Mouse (Mus musculus) cerebellum, adult 9-10 months (tissue): ENCODE measurements around the gene E130114P18Rik.

ENCODE experiments used
- DNase-seq: peaks from one replicate; pipeline ENCODE4 v3.0.0; 2022

The E130114P18Rik gene

GRCm38 (mm10) chr4:97804638-97805037 lies 26.8 kb upstream of the E130114P18Rik start:
- DNase-seq, result no peak

DNA sequence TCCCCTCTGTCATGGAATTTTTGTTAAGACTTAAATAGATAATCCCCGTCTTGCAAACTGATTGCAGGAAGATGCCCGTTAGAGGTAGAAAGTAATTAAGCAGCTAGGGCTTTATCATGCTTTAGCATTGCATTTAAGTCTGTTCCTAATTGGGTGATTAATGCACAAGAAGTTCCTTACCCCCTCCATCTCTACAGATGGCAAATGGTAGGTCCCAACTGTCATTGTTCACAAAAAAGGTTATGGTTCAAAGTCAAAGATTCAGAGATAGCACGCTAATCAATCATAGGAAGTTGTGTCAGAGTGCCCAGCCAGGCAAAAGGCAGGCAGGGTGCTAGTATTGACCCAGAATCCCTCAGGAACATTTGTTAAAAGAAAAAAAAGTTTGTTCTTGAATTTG lies 25.9 kb upstream of the E130114P18Rik start:
- DNase-seq, result no peak

GRCm38 (mm10) chr4:97796505-97796904 lies 18.6 kb upstream of the E130114P18Rik start:
- no peak for DNase-seq

- DNase-seq, result no peak
Observed at GRCm38 (mm10) chr4:97795957-97796356, 18.1 kb upstream of the E130114P18Rik start.

GRCm38 (mm10) chr4:97794865-97795264 lies 17.0 kb upstream of the E130114P18Rik start:
- peak; percentile 49 for DNase-seq

DNA sequence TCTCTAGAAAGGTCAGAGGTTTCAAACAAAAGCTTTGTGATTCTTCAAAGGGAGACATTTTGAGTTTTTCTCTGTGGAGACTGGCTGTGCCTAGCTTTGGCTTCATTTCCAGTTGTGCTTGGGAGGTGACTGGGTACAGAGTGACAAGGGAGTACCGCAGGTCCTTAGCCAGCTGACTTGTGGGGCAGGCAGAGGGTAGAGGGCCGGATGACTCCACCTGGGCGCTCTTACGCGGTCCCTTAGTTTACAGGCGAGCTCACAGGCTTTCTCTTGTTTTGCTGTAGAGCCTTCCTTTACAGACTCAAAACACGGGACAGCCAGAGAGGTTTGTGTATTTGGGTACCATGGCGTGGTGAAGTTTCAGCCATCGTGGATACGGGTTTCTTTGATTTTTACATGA lies 16.1 kb upstream of the E130114P18Rik start:
- DNase-seq, result peak; percentile 28

GRCm38 (mm10) chr4:97788537-97788936 lies 10.7 kb upstream of the E130114P18Rik start:
- no peak for DNase-seq

DNA sequence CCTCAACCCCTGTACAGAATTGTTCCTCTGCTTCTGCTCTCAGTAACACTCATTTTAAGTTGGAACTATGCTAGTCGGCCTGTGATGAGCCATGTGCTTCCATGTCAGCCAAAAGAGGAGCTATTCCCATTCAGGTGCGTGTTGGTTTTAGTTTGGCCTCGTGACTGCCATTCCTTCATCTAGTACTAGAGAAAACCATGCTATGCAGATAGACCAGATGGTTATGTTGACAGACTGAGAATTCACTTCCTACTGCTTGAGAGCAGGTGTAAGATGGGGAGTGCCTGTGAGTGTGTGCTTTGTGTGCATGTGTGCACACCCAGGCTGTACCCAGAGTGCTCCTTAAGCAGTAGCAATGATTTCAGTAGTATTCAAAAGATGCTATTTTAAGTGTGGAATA lies 9.6 kb upstream of the E130114P18Rik start:
- DNase-seq, result peak; percentile 88

DNA sequence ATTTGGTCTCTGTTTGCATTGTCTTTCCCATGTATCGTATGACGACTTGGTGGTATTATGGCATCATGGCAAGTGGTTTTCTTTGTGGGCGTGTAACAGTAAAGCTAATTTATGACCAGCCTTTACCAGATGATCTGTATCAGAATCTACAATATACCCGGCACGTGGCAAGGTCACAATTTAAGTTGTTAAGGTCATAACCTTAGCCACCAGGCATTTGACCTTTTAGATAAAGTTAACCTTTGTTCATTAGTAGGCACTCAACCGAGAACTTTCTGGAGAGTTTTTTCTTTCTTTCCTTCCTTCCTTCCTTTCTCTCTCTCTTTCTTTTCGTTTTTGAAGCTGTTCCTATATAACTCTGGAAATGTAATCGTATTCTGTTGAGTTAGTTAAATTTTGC lies 8.7 kb upstream of the E130114P18Rik start:
- no peak for DNase-seq

DNA sequence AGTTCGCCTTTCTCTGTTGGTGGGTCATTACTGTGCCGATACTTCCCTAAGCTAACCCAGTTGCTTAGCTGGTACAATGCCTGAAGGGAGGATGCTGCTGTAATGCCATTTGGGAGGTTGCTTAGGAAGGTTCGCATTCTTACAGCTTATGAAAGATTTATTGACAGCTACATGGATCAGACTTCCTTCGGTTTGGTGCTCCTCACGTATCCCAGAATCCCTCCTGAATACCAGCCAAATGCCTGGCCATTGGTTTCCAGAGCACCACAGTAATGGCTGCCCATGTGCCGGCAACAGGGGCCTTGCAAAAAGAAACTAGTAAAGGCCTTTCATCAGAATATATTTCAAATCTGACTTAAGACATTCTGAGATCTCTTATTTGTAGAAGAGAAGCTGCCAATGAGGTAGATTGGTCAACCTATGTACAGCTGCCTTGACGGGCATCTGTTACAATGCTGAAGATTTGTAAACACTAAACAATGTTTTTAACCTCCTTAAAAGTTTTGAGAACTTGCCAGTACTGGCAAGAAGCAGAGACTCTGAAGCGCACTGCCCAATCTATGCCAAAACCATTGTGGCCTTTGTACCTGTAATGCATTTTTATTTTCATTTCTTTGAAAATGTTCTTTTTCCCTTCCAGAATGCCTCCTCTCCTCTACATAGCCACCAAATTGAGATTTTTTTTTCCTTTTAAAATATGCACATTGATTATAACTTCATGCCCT lies 7.8 kb upstream of the E130114P18Rik start:
- DNase-seq, result peak; percentile 61

GRCm38 (mm10) chr4:97784236-97784635 lies 6.4 kb upstream of the E130114P18Rik start:
- no peak for DNase-seq

- DNase-seq, result peak; percentile 52
Observed at GRCm38 (mm10) chr4:97783073-97783879, 5.4 kb upstream of the E130114P18Rik start.

- DNase-seq, result peak; percentile 78
Observed at GRCm38 (mm10) chr4:97782497-97782896, 4.6 kb upstream of the E130114P18Rik start.

- DNase-seq, result no peak
Observed at GRCm38 (mm10) chr4:97782069-97782468, 4.2 kb upstream of the E130114P18Rik start.

GRCm38 (mm10) chr4:97780666-97781435 lies 3.0 kb upstream of the E130114P18Rik start:
- peak; percentile 30 for DNase-seq

- no peak for DNase-seq
Observed at GRCm38 (mm10) chr4:97780024-97780423, 2.1 kb upstream of the E130114P18Rik start.

DNA sequence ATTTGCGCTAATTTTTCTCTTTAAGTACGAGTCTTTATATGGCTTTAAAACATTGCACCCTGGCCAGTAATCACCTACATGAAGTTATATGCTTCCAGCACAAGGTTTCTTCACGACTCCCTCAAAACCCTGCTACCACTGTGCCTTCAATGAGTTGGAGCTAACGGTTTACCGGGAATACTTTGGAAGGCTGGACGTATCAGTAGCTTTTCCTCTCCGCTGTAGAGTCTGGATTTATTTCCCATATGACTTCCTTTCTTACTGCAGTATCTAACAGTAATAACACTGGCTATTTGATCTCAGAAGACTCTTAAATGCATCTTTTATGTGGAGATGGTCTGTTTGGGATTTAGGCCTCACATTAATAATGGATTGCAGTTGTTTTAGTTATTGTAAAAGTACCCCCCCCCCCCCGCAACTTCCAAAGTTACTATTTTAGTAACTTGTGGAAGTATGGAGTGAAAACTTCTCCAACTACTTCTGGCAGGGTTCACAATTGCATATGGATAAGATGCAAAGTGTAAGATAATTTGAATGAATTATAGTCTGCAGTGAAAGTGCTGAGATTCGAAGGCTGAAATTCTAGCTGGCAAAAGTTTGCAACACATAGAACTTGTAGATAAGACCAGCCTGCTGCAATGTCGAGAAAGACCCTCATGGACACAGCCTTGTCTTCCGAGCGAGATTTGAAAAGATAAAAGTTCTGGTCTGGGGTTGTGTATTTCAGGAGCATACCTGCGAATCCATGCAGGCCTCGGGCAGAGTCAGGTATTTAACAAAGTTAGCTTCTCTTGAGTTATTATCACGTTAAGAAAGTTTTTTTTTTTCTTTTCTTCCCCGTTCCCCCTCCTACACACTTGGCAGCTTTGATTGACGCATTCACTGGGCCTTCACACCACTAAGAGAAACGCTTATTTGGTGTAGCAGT lies 1.4 kb upstream of the E130114P18Rik start:
- DNase-seq, result no peak

GRCm38 (mm10) chr4:97778211-97779002 lies 529 bp upstream of the E130114P18Rik start:
- no peak for DNase-seq

GRCm38 (mm10) chr4:97777081-97777705 lies 685 bp downstream of the E130114P18Rik start:
- DNase-seq, result peak; percentile 71

DNA sequence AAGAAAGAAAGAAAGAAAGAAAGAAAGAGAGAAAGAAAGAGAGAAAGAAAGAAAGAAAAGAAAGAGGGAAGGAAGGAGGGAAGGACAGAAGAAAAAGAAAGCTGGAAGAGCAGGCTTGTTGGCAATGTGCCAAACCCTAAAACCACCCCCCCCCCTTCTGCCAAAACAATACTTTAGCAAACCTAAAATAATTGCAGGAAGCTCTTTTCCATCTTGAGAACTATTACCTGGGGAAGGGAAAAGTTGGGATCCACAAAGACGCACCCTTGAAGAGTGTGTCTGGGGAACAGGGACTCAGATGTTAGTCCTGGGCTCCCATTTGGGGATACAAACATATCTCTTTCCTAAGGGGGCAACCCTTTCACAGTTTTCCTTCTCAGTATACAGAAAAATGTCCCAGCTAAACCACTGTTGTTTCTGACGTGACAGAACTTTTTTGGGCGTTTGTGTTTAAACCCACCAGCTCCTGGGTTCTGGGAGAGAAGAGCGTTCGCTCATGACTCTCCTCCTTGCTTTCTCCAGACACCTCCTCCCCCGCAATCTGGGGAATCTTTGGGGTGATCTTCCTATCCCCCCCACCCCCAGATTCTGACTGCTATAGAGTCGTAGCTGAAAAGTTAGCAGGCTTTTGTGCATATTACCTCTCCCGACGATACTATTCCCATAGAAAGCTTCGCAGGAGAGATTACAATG lies 1.3 kb downstream of the E130114P18Rik start:
- DNase-seq, result peak; percentile 51
